Mouse (Mus musculus): ENCODE measurements at regions not wholly inside any gene's neighbourhood (a gene's known extent, or its start where the extent isn't known, plus 50 kb on each side); places are given as distances from the start of the nearest gene placed in this dataset.

DNA sequence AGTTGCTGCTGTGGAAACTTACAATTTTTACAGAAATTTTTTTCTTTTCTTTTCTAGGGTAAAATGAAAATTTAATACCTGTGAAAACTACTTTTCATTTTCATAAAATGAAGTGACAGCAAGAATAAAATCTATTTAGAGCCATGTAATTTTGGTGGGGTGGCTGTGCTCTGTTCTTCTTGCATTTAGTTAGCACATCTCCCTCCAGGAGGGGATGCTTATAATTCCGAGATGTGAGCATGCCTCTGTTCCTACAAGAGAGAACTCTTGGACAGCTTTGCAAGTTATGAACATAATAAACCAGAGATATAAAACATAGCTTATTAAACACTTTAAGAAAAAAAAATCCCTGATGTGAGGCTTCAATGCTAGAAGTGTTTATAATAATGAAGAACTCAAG lies 313.9 kb upstream of the Dph6 start:
- no peak for DNase-seq (ENCODE audit: low spot score in 2 of 2)

DNA sequence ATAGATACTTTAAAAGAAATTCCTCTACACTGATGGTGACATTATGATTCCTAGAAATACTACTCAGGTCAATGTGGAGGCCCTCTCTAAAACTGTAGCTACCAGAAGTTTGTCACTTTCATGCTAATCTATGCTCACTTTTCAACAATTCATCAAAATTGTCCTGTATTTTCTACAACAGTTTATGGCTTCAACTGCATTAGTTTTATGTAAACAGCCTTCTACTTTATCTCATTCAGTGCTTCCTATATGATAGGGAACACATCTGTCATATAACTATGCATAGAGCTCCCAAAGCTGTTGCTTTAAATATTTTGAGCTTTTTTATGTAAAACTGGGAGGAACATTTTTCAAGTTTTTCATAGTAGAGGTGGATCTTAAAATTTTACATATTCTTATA lies 338.7 kb upstream of the Dph6 start:
- no peak for DNase-seq (ENCODE audit: low spot score in 2 of 2)

- DNase-seq (ENCODE audit: low spot score in 2 of 2) = no peak
These were observed 339.1 kb upstream of the Dph6 start for GRCm38 (mm10) chr2:114993882-114994281.

DNA sequence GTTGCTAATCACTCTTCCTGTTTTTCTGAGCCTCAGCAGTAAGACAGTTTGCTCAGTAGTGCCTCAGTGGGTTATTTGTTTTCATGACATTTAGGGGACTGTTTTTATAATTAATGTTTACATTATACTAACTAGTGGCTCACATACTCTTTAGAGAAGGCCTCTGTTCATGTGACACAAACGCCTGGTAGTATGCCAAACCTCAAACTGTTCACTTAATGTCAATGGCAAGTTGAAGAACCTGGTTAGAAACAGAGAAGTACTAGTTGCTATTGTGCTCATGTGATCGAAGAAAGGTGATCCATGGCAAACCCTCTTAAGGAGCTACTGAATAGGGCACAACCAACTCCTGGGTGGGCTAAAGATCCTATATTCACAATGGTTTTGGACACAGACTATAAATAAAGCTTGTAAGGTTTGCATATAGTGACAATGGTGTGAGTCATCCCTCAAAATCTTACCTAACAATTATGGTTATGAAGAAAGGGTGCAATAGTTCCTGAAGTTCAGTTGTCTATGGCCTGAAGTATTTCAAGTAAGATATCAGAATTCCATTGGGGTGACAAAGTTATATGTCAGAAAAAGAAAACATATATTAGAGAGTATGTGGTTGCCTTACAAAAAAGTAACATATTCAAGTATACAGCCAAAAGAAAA lies 340.1 kb upstream of the Dph6 start:
- DNase-seq (ENCODE audit: low spot score in 2 of 2) = no peak

GRCm38 (mm10) chr2:115013916-115014315 lies 359.2 kb upstream of the Dph6 start:
- no peak for DNase-seq (ENCODE audit: low spot score in 2 of 2)

DNA sequence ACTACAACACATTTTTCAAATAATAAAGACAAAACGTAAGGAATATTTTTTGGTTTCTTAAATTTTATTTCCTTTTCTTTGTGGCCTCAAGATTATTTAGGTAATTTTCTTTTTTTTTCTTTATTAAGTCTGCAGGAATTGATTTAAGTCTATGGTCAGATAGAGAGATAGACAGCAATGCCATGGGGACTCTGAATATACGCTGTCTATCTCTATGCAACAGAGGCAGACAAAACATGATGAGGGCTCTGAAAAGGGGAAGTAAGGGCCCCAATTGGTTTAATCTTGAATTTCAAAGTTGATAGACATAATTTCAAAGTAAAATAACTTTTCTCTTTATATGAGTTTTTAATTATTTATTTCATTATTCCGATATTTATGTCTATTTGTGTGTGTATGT lies 372.0 kb upstream of the Dph6 start:
- DNase-seq (ENCODE audit: low spot score in 2 of 2) = no peak

DNA sequence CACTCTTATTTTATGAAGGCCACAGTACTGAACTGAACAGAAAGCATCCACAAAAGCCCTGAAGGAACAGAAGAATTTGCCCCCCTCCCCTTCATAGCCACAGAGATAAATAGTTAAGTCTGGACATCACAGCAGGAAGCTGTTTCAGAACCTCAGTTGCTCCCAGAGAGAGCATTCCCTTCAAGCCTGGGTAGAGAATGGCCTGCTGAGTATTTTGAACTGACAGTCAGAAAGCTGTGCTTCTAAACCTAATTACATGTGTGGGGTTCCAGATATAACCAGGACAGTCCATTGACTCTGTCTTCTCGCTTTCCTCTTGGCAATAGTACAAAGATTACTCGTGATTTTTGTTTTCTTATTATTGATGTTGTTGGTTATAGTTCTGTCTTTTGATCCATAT lies 376.4 kb upstream of the Dph6 start:
- DNase-seq (ENCODE audit: low spot score in 2 of 2) = no peak

DNA sequence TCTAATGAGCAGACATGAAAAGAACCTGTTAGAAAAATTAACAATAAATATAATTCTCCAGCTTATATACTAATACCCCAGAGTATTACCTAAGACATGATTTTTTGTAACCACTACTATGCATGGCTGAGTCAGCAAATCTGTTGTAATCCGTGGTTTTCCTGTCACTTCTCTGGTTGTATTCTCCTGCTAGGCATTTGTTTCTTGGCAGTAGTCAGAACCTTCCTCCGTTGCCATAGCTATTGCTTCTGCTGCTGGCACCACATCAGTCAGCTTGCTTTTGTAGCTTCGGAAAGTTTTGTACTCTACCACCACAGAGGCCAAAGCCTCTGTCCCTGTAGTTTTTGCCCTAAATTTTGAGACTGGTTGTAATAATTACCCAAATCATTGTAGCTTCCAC lies 381.4 kb upstream of the Dph6 start:
- DNase-seq (ENCODE audit: low spot score in 2 of 2) = no peak

GRCm38 (mm10) chr2:115042299-115042785 lies 387.6 kb upstream of the Dph6 start:
- no peak for DNase-seq (ENCODE audit: low spot score in 2 of 2)

GRCm38 (mm10) chr2:115056327-115057070 lies 401.7 kb upstream of the Dph6 start:
- DNase-seq (ENCODE audit: low spot score in 2 of 2) = no peak

DNA sequence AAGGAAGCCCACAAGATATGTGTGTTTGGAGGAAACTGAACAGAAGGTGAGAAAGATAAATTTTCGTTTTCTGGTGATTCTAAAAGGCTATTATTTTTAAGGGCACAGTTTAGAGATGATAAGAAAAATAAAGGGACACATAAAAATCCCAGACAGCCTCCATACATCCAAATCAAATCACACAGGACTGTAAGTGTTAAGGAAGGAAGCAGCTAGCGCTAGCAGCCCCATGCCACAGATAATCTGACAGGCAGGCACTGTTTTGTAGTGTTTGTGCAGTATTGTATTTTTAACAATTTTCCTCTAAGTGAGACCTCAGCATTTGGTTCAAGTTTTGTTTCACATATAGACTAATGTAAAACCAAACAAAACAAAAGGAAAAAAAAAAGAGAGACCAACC lies 402.4 kb upstream of the Dph6 start:
- no peak for DNase-seq (ENCODE audit: low spot score in 2 of 2)

DNA sequence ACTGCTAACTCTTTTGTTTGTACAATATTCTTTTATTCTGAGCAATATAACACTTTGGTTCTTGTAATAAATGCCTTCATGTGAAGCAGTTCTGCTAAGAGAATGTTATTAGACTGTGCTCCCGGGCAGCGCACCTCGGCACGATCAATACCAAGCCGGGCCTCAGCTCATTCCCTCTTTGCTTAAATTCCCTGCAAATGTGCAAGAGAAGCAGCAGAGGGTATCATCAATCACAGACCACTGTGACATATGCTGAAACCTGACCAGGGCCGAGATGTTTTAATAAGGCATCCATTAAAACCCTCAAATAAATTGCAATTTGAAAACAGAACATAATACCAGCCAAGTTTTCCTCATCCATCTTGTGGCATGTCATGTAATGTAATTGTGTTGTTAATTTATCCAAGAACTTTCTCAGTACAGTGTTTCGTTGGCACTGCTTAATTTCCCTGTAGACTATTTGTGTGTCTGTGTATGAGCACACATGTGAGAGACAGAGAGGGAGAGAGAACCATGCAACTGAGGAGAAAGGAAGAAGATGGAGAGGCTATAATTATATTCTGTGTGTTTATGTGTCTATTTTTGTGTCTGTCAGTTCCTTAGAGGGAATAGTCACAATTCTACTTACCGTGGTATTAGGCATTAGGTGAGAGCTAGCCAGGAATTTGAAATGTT lies 412.9 kb upstream of the Dph6 start:
- no peak for DNase-seq (ENCODE audit: low spot score in 2 of 2)

DNA sequence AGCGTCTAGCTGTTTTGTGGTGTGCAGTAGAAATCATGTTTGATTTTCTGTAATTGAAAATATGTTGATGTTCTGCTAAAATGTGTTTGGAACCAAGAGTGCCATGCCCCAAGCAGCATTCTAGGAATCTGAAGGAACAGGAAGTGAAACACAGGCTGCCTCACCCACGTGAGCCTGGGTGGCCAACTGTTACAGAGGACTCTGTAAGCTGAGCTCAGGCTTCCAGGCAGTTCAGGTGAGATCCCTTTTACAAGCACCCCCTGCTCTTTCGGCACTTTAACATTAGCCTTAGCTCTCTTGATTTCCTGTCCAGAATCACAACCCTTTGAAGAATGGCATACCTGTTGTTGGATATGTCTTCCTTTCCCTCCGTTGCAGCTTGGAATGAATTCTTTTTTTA lies 414.9 kb upstream of the Dph6 start:
- no peak for DNase-seq (ENCODE audit: low spot score in 2 of 2)

- no peak for DNase-seq (ENCODE audit: low spot score in 2 of 2)
These were observed 415.4 kb upstream of the Dph6 start for GRCm38 (mm10) chr2:115070123-115070522.

- no peak for DNase-seq (ENCODE audit: low spot score in 2 of 2)
These were observed 415.9 kb upstream of the Dph6 start for GRCm38 (mm10) chr2:115070666-115071065.

GRCm38 (mm10) chr2:115081563-115082291 lies 427.0 kb upstream of the Dph6 start:
- DNase-seq (ENCODE audit: low spot score in 2 of 2) = peak in 1 of 2 experiments; percentile 5

DNA sequence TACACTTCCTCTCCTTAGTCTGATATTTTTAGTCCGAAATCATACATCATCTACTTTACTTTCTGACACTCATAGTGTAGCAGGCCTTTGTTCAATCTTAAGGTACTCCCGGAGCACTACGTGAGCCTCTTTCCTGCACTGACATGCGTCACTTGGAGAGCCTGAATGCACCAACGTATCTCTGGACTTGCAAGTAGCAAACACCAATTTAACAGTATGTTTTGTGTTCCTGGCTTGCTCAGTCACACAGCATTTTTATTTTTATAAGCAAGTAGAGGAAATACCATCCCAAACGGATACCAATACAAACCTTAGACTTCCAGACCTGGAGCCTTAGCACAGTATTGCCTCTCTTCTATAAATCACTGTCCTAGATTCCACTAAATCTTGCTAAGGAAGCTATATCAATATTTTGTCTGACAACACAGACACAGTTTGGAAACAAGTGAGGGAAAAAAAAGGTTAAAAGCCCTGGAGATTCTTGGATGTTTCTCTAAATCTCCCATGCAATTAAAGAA lies 427.6 kb upstream of the Dph6 start:
- no peak for DNase-seq (ENCODE audit: low spot score in 2 of 2)

DNA sequence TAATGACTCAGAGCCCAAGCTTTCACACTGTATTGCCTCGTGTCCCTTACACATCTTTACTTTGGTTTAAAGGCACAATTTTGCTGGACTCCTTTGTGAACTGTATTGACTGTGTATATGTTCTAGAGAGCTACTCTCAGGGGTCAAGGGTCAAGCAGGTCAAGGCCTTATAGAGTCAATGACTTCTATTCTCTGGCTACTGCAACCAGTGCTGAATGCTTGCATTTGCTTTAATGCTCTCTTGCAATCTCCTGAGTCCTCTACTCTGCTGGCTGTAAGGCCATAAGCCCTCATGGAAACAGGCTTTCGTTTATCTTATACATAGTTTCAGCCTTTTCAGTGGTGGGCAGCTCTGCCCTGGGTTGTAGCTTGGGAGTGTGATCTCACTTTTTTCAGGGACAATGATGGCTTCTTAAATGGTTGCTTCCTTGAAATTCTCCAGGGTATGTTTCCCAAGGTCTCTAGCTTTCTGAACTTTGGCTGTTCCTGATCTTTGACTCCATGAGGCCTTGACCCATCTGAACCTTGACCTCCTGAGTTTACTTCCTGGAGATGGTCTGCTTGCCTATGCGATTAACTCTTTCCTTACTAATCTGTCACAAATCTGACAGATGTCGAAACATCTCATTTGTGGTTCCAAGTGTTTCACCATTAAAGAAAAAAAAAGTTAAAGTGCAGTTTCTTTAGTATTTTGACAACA lies 433.8 kb upstream of the Dph6 start:
- no peak for DNase-seq (ENCODE audit: low spot score in 2 of 2)

DNA sequence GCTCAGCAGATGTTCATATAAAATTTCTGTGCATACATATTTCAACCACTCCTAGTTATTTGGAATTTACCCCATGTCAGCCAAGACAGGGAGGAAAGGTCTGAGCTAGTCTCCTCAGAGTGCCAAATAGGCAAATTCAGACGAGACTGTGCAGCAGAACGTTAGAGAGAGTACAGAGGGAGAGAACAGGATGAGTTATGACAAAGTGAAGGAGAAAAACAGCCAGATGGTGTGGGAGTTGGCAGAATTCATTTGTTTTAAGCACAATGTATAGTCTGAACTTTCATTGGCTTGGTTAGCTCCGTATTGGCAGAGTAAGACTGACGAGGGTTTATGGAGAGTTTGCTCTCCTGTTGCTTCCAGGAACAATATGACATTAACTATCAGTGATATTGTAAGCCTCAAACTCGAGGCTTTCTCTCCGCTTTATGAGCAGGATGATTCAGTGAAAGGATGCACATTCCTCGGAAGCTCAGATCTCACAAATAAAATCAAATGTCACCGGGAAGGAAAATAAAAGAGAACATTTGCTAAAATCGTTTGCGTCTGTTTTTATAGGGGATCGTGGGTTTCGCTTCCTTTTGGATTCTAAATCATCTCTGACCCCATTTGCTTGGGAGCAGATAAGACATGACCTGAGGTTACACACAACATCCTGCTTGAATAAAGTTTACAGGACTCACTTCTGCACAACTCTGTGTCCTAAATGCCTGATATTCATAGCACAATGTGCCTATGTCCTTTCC lies 435.8 kb upstream of the Dph6 start:
- DNase-seq (ENCODE audit: low spot score in 2 of 2) = no peak

GRCm38 (mm10) chr2:115095351-115095750 lies 440.6 kb upstream of the Dph6 start:
- no peak for DNase-seq (ENCODE audit: low spot score in 2 of 2)
